Mouse (Mus musculus): ENCODE results near the gene Oas3. TPM values are rescaled to one million over a fixed set of nuclear protein-coding genes. Genes with fewer than 3 reads are reported as not detected.
A peak's percentile ranks its signal among the peaks of the same experiment; 100 is the strongest.

Oas3 gene
- polyA plus RNA-seq, 1 experiment from 2014 or later, result 0.07 TPM

DNA sequence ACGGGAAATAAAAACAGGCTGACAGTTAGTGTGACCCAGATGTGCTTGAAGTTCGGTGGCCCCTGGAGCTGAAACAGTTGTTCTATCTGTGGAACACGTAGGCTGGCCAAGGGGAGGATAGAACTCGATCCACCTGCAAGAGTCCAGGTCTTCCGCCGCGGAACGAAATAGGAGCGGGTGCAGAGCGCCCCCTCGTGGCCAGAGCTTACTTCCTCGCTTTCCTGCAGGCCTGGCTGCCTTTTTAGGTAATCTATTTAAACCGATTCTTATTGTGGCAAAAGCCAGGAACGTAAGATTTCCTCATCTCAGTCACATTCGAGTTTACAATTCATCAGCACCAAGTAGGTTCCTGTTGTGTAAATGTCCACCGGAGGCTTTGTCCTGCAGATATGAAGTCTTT lies 63.1 kb downstream of the Oas3 start:
- H3K27me3 ChIP-seq (ENCODE audit: insufficient read depth, low read length), result peaks cover 43% of the 10 kb centered on the region
- no peak overlapping the region for H3K4me3 ChIP-seq (ENCODE audit: low read depth, low read length)
- H3K4me2 ChIP-seq, result no peak overlapping the region
- DNase-seq, result peak; percentile 85
- 3% methylated on average over 16 of the region's 16 CpGs for WGBS
- 0 out of 2 replicates have a peak, but pooled peaks cover 3% of the 10 kb centered on the region for H3K4me1 ChIP-seq (ENCODE audit: insufficient read depth)
- no peak overlapping the region for H3K9ac ChIP-seq
- ATAC-seq (ENCODE audit: insufficient read depth), result no peak
- no peaks in the 10 kb centered on the region for H3K9me3 ChIP-seq (ENCODE audit: low read depth, low read length)
- no peaks in the 10 kb centered on the region for H3K36me3 ChIP-seq (ENCODE audit: insufficient read depth)
- TF ChIP-seq CTCF (IDR thresholded peaks at IDR 0.05; ENCODE audit: low read depth), result peak; percentile 90
- H3K27ac ChIP-seq (ENCODE audit: low read depth), result no peak overlapping the region

DNA sequence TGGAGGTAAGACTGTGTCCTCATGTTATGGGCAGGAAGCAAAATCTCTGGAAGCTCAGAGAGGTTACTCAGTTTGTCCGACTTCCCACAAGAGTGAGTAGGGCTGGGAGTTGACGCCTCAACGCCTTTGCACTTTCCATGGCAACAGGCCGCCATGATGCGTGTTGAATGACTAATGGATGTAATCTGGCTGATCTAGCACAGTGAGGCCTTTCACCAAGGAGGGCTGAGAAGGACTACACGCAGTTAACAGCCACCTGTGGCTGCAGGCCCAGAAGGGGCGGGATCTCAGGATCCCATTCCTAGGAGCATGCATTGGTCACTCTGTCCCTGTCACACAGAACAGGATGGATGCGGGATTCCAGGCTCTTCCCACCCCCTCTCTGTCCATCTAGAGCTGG lies 64.7 kb downstream of the Oas3 start:
- 67% methylated on average over 8 of the region's 8 CpGs for WGBS
- no peak overlapping the region for H3K9ac ChIP-seq
- H3K4me3 ChIP-seq (ENCODE audit: low read depth, low read length), result no peak overlapping the region
- no peak for TF ChIP-seq CTCF (IDR thresholded peaks at IDR 0.05; ENCODE audit: low read depth)
- no peaks in the 10 kb centered on the region for H3K9me3 ChIP-seq (ENCODE audit: low read depth, low read length)
- peaks cover 48% of the 10 kb centered on the region for H3K27me3 ChIP-seq (ENCODE audit: insufficient read depth, low read length)
- ATAC-seq (ENCODE audit: insufficient read depth) (no peak), DNase-seq (no peak)
- no peaks in the 10 kb centered on the region for H3K36me3 ChIP-seq (ENCODE audit: insufficient read depth)
- H3K27ac ChIP-seq (ENCODE audit: low read depth), result no peak overlapping the region
- 0 out of 2 replicates have a peak, but pooled peaks cover 3% of the 10 kb centered on the region for H3K4me1 ChIP-seq (ENCODE audit: insufficient read depth)
- no peak overlapping the region for H3K4me2 ChIP-seq

DNA sequence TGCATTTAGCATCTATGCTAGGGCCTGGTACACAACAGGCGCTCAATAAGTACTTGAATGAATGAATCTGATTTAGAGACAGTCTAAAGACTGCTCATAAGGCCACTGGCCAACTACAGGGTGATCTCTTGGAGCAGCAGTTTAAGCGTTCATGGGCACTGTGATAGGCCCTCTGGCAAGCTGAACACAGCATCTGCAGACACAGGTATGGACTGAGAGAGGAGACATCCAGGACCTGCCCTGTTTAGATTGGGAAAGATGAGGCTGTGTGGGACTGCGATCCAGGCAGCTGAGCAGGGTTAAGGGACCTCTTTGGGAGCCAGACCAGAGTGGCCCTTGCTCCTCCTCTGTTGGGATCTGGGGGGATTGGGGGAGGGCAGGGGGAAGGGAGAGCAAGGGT lies 65.6 kb downstream of the Oas3 start, which contains the start of gene Dtx1:
Gene Dtx1, minus strand, starts transcription at position 101 of the 400 bp plus-strand sequence.
- Histone ChIP-seq H3K4me3 (ENCODE audit: low read depth, low read length) (peak within 1 kb of the TSS; percentile 46), H3K9me3 (ENCODE audit: low read depth, low read length) (no peaks in the 10 kb centered on the region), H3K4me1 (ENCODE audit: insufficient read depth) (0 out of 2 replicates have a peak, but pooled peaks cover 3% of the 10 kb centered on the region), H3K27me3 (ENCODE audit: insufficient read depth, low read length) (peaks cover 48% of the 10 kb centered on the region), H3K9ac (peak within 1 kb of the TSS; percentile 46), H3K27ac (ENCODE audit: low read depth) (no peak within 1 kb of the TSS), H3K4me2 (peak within 1 kb of the TSS; percentile 84), H3K36me3 (ENCODE audit: insufficient read depth) (no peaks in the 10 kb centered on the region)
- DNase-seq (no peak), ATAC-seq (ENCODE audit: insufficient read depth) (no peak)
- no peak for TF ChIP-seq CTCF (IDR thresholded peaks at IDR 0.05; ENCODE audit: low read depth)
- WGBS, result 35% methylated on average over 3 of the region's 3 CpGs

DNA sequence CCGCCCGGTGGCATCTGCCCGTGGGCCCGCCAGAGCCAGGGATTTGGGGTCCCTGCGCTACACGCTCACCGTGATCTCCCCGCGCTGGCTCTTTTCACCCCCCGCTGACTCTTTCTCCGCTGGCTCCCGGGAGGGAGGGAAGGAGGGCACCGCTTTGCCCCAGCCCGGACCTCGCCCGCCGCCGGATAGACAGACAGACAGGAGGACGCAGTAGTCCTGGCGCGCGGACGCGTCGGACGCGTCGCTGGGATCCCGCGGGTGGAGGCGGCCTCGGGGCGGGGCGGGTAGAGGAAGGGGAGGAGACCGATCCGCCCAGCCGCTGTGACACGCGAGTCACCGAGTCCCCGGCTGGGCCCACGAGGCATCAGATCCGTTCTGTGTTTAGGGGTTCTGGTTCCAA lies 66.0 kb downstream of the Oas3 start:
- Histone ChIP-seq H3K36me3 (ENCODE audit: insufficient read depth) (no peaks in the 10 kb centered on the region), H3K27me3 (ENCODE audit: insufficient read depth, low read length) (peaks cover 48% of the 10 kb centered on the region), H3K4me2 (peak overlapping the region; percentile 84), H3K4me1 (ENCODE audit: insufficient read depth) (0 out of 2 replicates have a peak, but pooled peaks cover 3% of the 10 kb centered on the region), H3K27ac (ENCODE audit: low read depth) (no peak overlapping the region), H3K9me3 (ENCODE audit: low read depth, low read length) (no peaks in the 10 kb centered on the region), H3K9ac (peak overlapping the region; percentile 46; the same call in 1 of the 2 replicates), H3K4me3 (ENCODE audit: low read depth, low read length) (peak overlapping the region; percentile 46)
- DNase-seq (peak; percentile 29), ATAC-seq (ENCODE audit: insufficient read depth) (0 out of 2 replicates have a peak, but pooled peaks have one; percentile 11)
- under 1% methylated on average over 43 of the region's 43 CpGs for WGBS
- TF ChIP-seq CTCF (IDR thresholded peaks at IDR 0.05; ENCODE audit: low read depth), result no peak

- ATAC-seq (ENCODE audit: insufficient read depth) (peak; percentile 2; the same call in 1 of the 2 replicates), DNase-seq (no peak)
- TF ChIP-seq CTCF (IDR thresholded peaks at IDR 0.05; ENCODE audit: low read depth), result no peak
- Histone ChIP-seq H3K9ac (peak overlapping the region; percentile 46), H3K36me3 (ENCODE audit: insufficient read depth) (no peaks in the 10 kb centered on the region), H3K27ac (ENCODE audit: low read depth) (no peak overlapping the region), H3K4me2 (peak overlapping the region; percentile 84), H3K4me1 (ENCODE audit: insufficient read depth) (0 out of 2 replicates have a peak, but pooled peaks cover 3% of the 10 kb centered on the region), H3K9me3 (ENCODE audit: low read depth, low read length) (no peaks in the 10 kb centered on the region), H3K4me3 (ENCODE audit: low read depth, low read length) (peak overlapping the region; percentile 46), H3K27me3 (ENCODE audit: insufficient read depth, low read length) (peaks cover 48% of the 10 kb centered on the region)
- WGBS, result 1% methylated on average over 34 of the region's 34 CpGs
Measured at GRCm38 (mm10) chr5:120710826-120711248, 66.6 kb downstream of the Oas3 start.

DNA sequence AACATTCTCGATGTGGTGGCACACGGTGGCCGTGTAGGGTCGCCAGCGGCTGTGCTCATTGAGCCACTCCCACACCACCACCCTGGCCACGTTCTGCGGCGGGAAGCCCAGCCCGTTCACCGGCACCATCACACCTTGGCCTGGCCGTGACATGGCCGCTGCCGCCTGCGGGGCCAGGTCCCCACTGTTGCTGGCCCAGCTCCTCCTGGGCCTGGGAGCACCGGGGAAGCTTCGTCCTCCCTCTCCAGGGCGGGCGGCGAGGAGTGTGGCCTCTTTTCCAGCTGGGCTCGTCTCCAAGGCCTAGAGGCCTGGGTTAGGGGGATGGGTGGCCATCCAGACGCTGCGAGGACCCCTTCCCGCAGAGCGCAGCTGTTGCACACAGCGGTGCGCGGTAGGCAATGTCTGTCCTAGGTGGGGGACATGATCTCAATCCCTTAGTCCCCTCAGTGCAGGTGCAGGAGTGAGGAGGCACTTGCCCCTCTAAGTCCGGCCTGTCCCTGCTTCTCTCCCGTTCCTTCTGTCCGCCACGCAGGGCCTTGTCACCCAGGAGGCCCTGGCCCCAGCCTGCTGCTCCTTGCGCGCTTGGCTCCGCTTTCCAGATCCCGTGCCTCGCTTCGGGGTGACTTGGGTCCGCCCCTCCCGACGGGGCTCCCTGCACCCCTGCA lies 67.2 kb downstream of the Oas3 start:
- Histone ChIP-seq H3K27ac (ENCODE audit: low read depth) (no peak overlapping the region), H3K27me3 (ENCODE audit: insufficient read depth, low read length) (peaks cover 48% of the 10 kb centered on the region)
- DNase-seq, result peak; percentile 80

DNA sequence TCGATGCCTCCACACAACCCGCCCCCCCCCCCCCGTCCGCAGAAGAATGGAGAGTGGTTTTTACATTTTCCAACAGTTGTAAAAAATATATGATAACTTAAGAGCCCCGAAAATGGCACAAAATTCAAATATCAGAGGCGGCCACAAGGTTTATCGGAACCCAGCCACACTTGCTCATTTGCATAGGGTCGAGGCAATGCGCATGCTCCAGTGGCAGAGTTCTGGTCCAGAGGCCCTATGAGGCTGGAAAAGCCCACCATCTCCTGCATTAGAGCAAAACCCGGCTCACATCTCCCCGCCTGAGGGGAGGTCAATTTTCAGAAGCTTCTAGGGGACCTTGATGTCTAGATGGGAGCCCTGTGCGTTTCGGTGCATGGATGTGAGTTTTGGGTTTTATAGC lies 70.5 kb downstream of the Oas3 start:
- Histone ChIP-seq H3K9me3 (ENCODE audit: low read depth, low read length) (no peaks in the 10 kb centered on the region), H3K4me1 (ENCODE audit: insufficient read depth) (0 out of 2 replicates have a peak, but pooled peaks cover 3% of the 10 kb centered on the region), H3K36me3 (ENCODE audit: insufficient read depth) (no peaks in the 10 kb centered on the region), H3K9ac (no peak overlapping the region), H3K4me2 (peak overlapping the region; percentile 25; the same call in 1 of the 2 replicates), H3K27me3 (ENCODE audit: insufficient read depth, low read length) (peaks cover 31% of the 10 kb centered on the region), H3K27ac (ENCODE audit: low read depth) (no peak overlapping the region), H3K4me3 (ENCODE audit: low read depth, low read length) (no peak overlapping the region)
- 43% methylated on average over 13 of the region's 13 CpGs for WGBS
- DNase-seq (no peak), ATAC-seq (ENCODE audit: insufficient read depth) (no peak)
- TF ChIP-seq CTCF (IDR thresholded peaks at IDR 0.05; ENCODE audit: low read depth), result no peak

More for the DNA sequence above, 67.2 kb downstream of the Oas3 start:
- ATAC-seq (ENCODE audit: insufficient read depth), result peak; percentile 72
- TF ChIP-seq CTCF (IDR thresholded peaks at IDR 0.05; ENCODE audit: low read depth), result no peak
- Histone ChIP-seq H3K4me2 (peak overlapping the region; percentile 84), H3K9me3 (ENCODE audit: low read depth, low read length) (no peaks in the 10 kb centered on the region), H3K4me1 (ENCODE audit: insufficient read depth) (0 out of 2 replicates have a peak, but pooled peaks cover 3% of the 10 kb centered on the region), H3K36me3 (ENCODE audit: insufficient read depth) (no peaks in the 10 kb centered on the region), H3K4me3 (ENCODE audit: low read depth, low read length) (peak overlapping the region; percentile 46), H3K9ac (peak overlapping the region; percentile 46)
- 3% methylated on average over 40 of the region's 40 CpGs for WGBS

All from lung, embryonic 14.5 days (tissue).